Mouse (Mus musculus): ENCODE measurements around the gene Cdkn1b.

DNA sequence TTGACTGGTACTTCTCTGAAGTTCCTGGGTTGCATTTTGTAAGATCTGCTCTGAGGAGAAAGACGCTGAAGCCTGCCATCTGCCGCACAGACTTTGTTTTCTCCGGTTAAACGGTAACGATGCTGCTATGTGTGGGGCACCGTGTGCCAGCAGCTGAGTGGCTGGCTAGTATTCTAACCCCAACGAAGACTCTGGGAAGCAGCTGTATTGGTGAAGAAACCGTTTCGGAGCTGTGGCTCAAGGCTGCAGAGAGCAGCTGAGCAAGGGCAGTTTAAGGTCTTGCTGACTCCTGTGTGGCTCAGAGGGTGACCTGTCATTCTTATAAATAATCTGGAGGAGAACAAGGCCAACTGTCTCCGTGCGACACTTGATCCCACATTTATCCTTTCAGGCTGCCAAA lies 33.8 kb downstream of the Cdkn1b start:
- TF ChIP-seq EP300 (IDR thresholded peaks at IDR 0.05; ENCODE audit: low read depth) (no peak), CTCF (IDR thresholded peaks at IDR 0.05; ENCODE audit: low read depth) (no peak)

Measured in liver, postnatal 0 days (tissue).